Mouse (Mus musculus): ENCODE results near the gene Msh4. TPM values are rescaled to one million over a fixed set of nuclear protein-coding genes. Genes with fewer than 3 reads are reported as not detected.
A peak's percentile ranks its signal among the peaks of the same experiment; 100 is the strongest.

The Msh4 gene
- total and polyA plus RNA-seq, 3 experiments: 0.14 to 0.42 (median 0.16) TPM

GRCm38 (mm10) chr3:153935878-153936277 lies 29.9 kb upstream of the Msh4 start:
- no peak for DNase-seq (ENCODE audit: extremely low read depth)
- no peaks in the 10 kb centered on the region for H3K27me3 ChIP-seq (replicated peaks)
- dilution Hi-C loops (cut with MboI; ENCODE audit: extremely low pct_ligation_motif_present, extremely low pct_unique_long_range_greater_than_20kb, low sequenced_read_pairs): no loop called here
- in situ Hi-C loops (cut with MboI; ENCODE audit: low pct_ligation_motif_present, low pct_unique_long_range_greater_than_20kb, low sequenced_read_pairs): no loop called here
- no peak overlapping the region for H3K4me2 ChIP-seq (ENCODE audit: insufficient read depth, low read depth, poor library complexity, severe bottlenecking)
- no peak overlapping the region for H3K9ac ChIP-seq (ENCODE audit: insufficient read depth, low read depth)
- no peaks in the 10 kb centered on the region for H3K9me3 ChIP-seq (replicated peaks; ENCODE audit: low read length)
- peaks cover 69 to 96% of the 10 kb centered on the region in 2 experiments for H3K36me3 ChIP-seq (replicated peaks in 1 of 2; ENCODE audit: control insufficient read depth in 1 of 2, insufficient read depth in 1 of 2, low read length in 1 of 2)
- no peak overlapping the region for H3K27ac ChIP-seq (ENCODE audit: insufficient read depth, low read depth)
- peaks cover 0 to 15% of the 10 kb centered on the region in 2 experiments; a peak in 2 of 4 replicates for H3K4me1 ChIP-seq (ENCODE audit: control insufficient read depth in 1 of 2, insufficient read depth in 2 of 2)
- no peaks in the 10 kb centered on the region for H3K79me2 ChIP-seq (replicated peaks; ENCODE audit: control insufficient read depth, extremely low read depth, insufficient read depth, poor library complexity, severe bottlenecking)
- H3K4me3 ChIP-seq (replicated peaks in 1 of 3; ENCODE audit: low read depth in 2 of 3, low read length in 2 of 3, poor library complexity in 1 of 3): no peak overlapping the region
- TF ChIP-seq POLR2AphosphoS2 (IDR thresholded peaks at IDR 0.05; ENCODE audit: low read depth, low read length) (no peak), MEF2A (IDR thresholded peaks at IDR 0.05; ENCODE audit: borderline replicate concordance, low read depth, low read length) (peak; percentile 65; the same call in 1 of the 2 replicates)

- H3K4me1 ChIP-seq (ENCODE audit: control insufficient read depth in 1 of 2, insufficient read depth in 2 of 2): peaks cover 0 to 26% of the 10 kb centered on the region in 2 experiments; a peak in 2 of 4 replicates
- in situ Hi-C loops (cut with MboI; ENCODE audit: low pct_ligation_motif_present, low pct_unique_long_range_greater_than_20kb, low sequenced_read_pairs): no loop called here
Measured at GRCm38 (mm10) chr3:153932461-153932860, 26.5 kb upstream of the Msh4 start.

DNA sequence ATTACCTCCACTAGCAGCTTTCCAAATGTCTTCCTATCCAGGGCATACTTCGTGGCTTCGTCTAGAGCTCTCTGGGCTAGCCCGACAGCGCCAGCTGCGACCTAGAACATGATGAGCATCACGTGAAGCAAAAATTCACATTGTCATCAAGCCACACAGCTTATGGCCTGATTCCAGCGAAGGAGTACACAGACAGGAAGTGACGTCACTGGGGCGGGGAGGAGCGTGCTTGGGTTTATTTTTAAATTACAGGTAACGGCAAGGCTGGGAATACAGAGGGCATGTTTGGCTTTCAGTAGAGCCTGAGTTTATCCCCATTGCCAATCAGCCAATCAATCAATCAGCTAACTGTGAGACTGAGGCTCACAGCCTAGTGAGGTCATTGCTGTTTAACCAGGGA lies 23.6 kb upstream of the Msh4 start:
- Histone ChIP-seq H3K4me2 (ENCODE audit: insufficient read depth, low read depth, poor library complexity, severe bottlenecking) (no peak overlapping the region), H3K79me2 (replicated peaks; ENCODE audit: control insufficient read depth, extremely low read depth, insufficient read depth, poor library complexity, severe bottlenecking) (no peaks in the 10 kb centered on the region; the same call in 1 of the 2 replicates), H3K4me1 (ENCODE audit: control insufficient read depth in 1 of 2, insufficient read depth in 2 of 2) (peaks cover 0 to 14% of the 10 kb centered on the region in 2 experiments; a peak in 2 of 4 replicates), H3K9ac (ENCODE audit: insufficient read depth, low read depth) (no peak overlapping the region), H3K9me3 (replicated peaks; ENCODE audit: low read length) (no peaks in the 10 kb centered on the region), H3K27ac (ENCODE audit: insufficient read depth, low read depth) (no peak overlapping the region), H3K4me3 (replicated peaks in 1 of 3; ENCODE audit: low read depth in 2 of 3, low read length in 2 of 3, poor library complexity in 1 of 3) (no peak overlapping the region), H3K36me3 (replicated peaks in 1 of 2; ENCODE audit: control insufficient read depth in 1 of 2, insufficient read depth in 1 of 2, low read length in 1 of 2) (peaks cover 63 to 85% of the 10 kb centered on the region in 2 experiments), H3K27me3 (replicated peaks) (no peaks in the 10 kb centered on the region)
- dilution Hi-C loops (cut with MboI; ENCODE audit: extremely low pct_ligation_motif_present, extremely low pct_unique_long_range_greater_than_20kb, low sequenced_read_pairs) (no loop called here), in situ Hi-C loops (cut with MboI; ENCODE audit: low pct_ligation_motif_present, low pct_unique_long_range_greater_than_20kb, low sequenced_read_pairs) (no loop called here)
- TF ChIP-seq MYC (IDR thresholded peaks at IDR 0.05; ENCODE audit: low read depth, low read length) (no peak), BHLHE40 (IDR thresholded peaks at IDR 0.05; ENCODE audit: low read depth, low read length) (no peak), SMC3 (IDR thresholded peaks at IDR 0.05; ENCODE audit: low read depth, low read length) (no peak)
- DNase-seq (ENCODE audit: extremely low read depth): peak; percentile 57

More at GRCm38 (mm10) chr3:153932461-153932860, 26.5 kb upstream of the Msh4 start:
- Histone ChIP-seq H3K9me3 (replicated peaks; ENCODE audit: low read length) (no peaks in the 10 kb centered on the region), H3K4me2 (ENCODE audit: insufficient read depth, low read depth, poor library complexity, severe bottlenecking) (no peak overlapping the region), H3K4me3 (replicated peaks in 1 of 3; ENCODE audit: low read depth in 2 of 3, low read length in 2 of 3, poor library complexity in 1 of 3) (no peak overlapping the region), H3K36me3 (replicated peaks in 1 of 2; ENCODE audit: control insufficient read depth in 1 of 2, insufficient read depth in 1 of 2, low read length in 1 of 2) (peaks cover 70 to 86% of the 10 kb centered on the region in 2 experiments), H3K27me3 (replicated peaks) (no peaks in the 10 kb centered on the region), H3K27ac (ENCODE audit: insufficient read depth, low read depth) (no peak overlapping the region), H3K9ac (ENCODE audit: insufficient read depth, low read depth) (no peak overlapping the region), H3K79me2 (replicated peaks; ENCODE audit: control insufficient read depth, extremely low read depth, insufficient read depth, poor library complexity, severe bottlenecking) (no peaks in the 10 kb centered on the region; the same call in 1 of the 2 replicates)
- dilution Hi-C loops (cut with MboI; ENCODE audit: extremely low pct_ligation_motif_present, extremely low pct_unique_long_range_greater_than_20kb, low sequenced_read_pairs): no loop called here
- no peak for DNase-seq (ENCODE audit: extremely low read depth)
- TF ChIP-seq MXI1 (IDR thresholded peaks at IDR 0.05; ENCODE audit: low read depth, low read length) (no peak), TCF12 (IDR thresholded peaks at IDR 0.05; ENCODE audit: low read depth, low read length) (no peak), EP300 (IDR thresholded peaks at IDR 0.05; ENCODE audit: low read length) (no peak), CHD1 (IDR thresholded peaks at IDR 0.05; ENCODE audit: low read depth, low read length) (no peak), BHLHE40 (IDR thresholded peaks at IDR 0.05; ENCODE audit: low read depth, low read length) (no peak), NELFE (IDR thresholded peaks at IDR 0.05; ENCODE audit: low read depth, low read length) (no peak), TBP (conservative IDR thresholded peaks at IDR 0.05; ENCODE audit: low read depth, low read length) (no peak), GABPA (IDR thresholded peaks at IDR 0.05; ENCODE audit: insufficient replicate concordance, low read depth, low read length) (no peak), KAT2A (IDR thresholded peaks at IDR 0.05; ENCODE audit: insufficient replicate concordance, low read length) (no peak), ZNF384 (IDR thresholded peaks at IDR 0.05; ENCODE audit: low read depth, low read length) (no peak), USF1 (IDR thresholded peaks at IDR 0.05; ENCODE audit: low read depth, low read length) (no peak), ZKSCAN1 (IDR thresholded peaks at IDR 0.05; ENCODE audit: borderline replicate concordance, low read depth, low read length) (no peak), ETS1 (conservative IDR thresholded peaks at IDR 0.05; ENCODE audit: low read depth, low read length) (no peak), MAFK (IDR thresholded peaks at IDR 0.05; ENCODE audit: insufficient replicate concordance, low read length) (no peak), ZMIZ1 (IDR thresholded peaks at IDR 0.05; ENCODE audit: low read depth, low read length) (no peak), NRF1 (IDR thresholded peaks at IDR 0.05; ENCODE audit: low read depth, low read length) (no peak), UBTF (IDR thresholded peaks at IDR 0.05; ENCODE audit: low read depth, low read length) (no peak), CHD2 (IDR thresholded peaks at IDR 0.05; ENCODE audit: low read length) (no peak), POLR2A (IDR thresholded peaks at IDR 0.05; ENCODE audit: low read depth, low read length) (no peak)
